Comparison of ENCODE assay signal across 8 mouse cellular contexts in the genomic region with DNA sequence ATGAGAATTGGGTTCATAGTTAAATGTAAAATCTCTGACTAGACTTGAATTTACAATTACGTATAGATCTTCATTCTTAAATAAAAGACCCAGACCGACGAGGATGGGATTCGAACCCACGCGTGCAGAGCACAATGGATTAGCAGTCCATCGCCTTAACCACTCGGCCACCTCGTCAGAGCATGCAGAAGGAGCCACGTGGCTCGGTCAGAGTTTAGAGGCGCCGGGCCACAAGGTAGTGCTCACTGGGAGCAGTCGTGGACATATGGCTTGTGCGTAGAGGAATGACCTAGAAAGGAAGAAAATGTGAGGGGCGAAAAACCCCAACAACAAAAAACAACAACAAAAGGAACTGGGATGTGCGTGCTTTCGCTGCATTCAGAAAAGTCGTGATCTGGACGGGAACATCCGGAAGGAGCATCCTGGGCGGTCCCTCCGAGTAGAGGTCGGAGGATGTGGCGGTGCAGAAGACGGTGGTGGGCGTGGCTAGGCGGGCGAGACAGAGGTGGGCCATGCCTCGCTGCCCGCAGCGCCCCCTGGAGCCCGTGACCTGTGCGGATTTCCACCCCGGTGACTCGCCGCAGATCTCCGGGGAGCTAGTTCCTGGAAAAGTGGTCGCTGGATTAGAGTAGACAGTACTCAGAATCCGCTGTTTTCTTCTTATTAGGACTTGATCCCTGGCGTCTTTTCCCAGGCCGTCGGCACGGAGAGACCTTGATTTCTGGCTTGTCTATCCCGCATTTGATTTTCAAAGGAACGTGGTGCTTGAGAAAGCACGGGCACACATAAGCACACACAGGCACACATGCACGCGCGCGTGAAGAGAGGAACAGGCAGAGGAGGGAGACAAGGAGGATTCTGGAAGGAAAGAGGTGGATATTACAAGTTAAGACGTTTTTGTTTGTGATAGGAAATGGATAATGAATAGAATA. TPM values are rescaled to one million over a fixed set of nuclear protein-coding genes. Genes with fewer than 3 reads are reported as not detected.
A peak's percentile ranks its signal among the peaks of the same experiment; 100 is the strongest.
DNase-seq lines count a peak whose midpoint lies in the region; ATAC-seq and TF ChIP-seq lines count a peak whose summit lies in the region.

No protein-coding gene starts in this region.

- peak overlapping the region; percentile 34 for H3K4me3 ChIP-seq in C2C12 (ENCODE audit: insufficient read depth, poor library complexity, severe bottlenecking)
- H3K4me3 ChIP-seq in heart, embryonic 11.5 days (ENCODE audit: low read depth, low read length), result peak overlapping the region; percentile 60
- H3K4me3 ChIP-seq in kidney, embryonic 15.5 days (replicated peaks), result peak overlapping the region; percentile 59

- H3K4me2 ChIP-seq in heart, embryonic 11.5 days, result peak overlapping the region; percentile 74
- H3K4me2 ChIP-seq in kidney, embryonic 15.5 days, result peak overlapping the region; percentile 69

- under 1% methylated on average over 52 of the region's 52 CpGs for WGBS in heart, embryonic 11.5 days (ENCODE audit: insufficient replicate concordance)
- WGBS in kidney, embryonic 15.5 days, result under 1% methylated on average over 52 of the region's 52 CpGs

- TF ChIP-seq CTCF in C2C12 (IDR thresholded peaks at IDR 0.05; ENCODE audit: control insufficient read depth, insufficient read depth, insufficient read length), result peak; percentile 91

- H3K27me3 ChIP-seq in C2C12 (ENCODE audit: control insufficient read depth, insufficient read depth, insufficient read length), result no peaks in the 10 kb centered on the region
- no peaks in the 10 kb centered on the region for H3K27me3 ChIP-seq in heart, embryonic 11.5 days (ENCODE audit: control insufficient read depth, insufficient read depth, low read length)
- no peaks in the 10 kb centered on the region for H3K27me3 ChIP-seq in kidney, embryonic 15.5 days

- H3K79me3 ChIP-seq in C2C12 (ENCODE audit: low read depth), result no peaks in the 10 kb centered on the region

- DNase-seq in brain, adult 2 months (ENCODE audit: low read depth, low spot score), result peak; percentile 92
- DNase-seq in liver, result peak; percentile 98
- peak; percentile 77 to 83 for DNase-seq in monocyte, adult 2 months (ENCODE audit: low read depth in 1 of 2, low spot score in 2 of 2)
- peak; percentile 84 to 89 for DNase-seq in spleen, postnatal 14 days (ENCODE audit: low spot score in 2 of 2)

- peak; percentile 97 for ATAC-seq in erythroblast, adult 5-6 weeks (replicated peaks; ENCODE audit: low FRiP score, poor library complexity, severe bottlenecking)
- ATAC-seq in heart, embryonic 11.5 days (replicated peaks; ENCODE audit: insufficient number of reproducible peaks, low FRiP score, low TSS enrichment), result peak; percentile 96
- peak; percentile 96 for ATAC-seq in kidney, embryonic 15.5 days (replicated peaks; ENCODE audit: low FRiP score)

- H3K9me3 ChIP-seq in heart, embryonic 11.5 days (replicated peaks; ENCODE audit: control insufficient read depth, low read length), result no peaks in the 10 kb centered on the region
- no peaks in the 10 kb centered on the region for H3K9me3 ChIP-seq in kidney, embryonic 15.5 days (replicated peaks)

- peak overlapping the region; percentile 75 for H3ac ChIP-seq in C2C12 (ENCODE audit: control insufficient read depth, insufficient read length, low read depth)

- H3K79me2 ChIP-seq in C2C12 (ENCODE audit: control insufficient read depth, insufficient read depth), result no peaks in the 10 kb centered on the region

- peak overlapping the region; percentile 85 for H3K27ac ChIP-seq in heart, embryonic 11.5 days (ENCODE audit: low read depth, low read length)
- peak overlapping the region; percentile 93 for H3K27ac ChIP-seq in kidney, embryonic 15.5 days

- peak overlapping the region; percentile 76 for H3K9ac ChIP-seq in heart, embryonic 11.5 days (ENCODE audit: low read depth, low read length)
- peak overlapping the region; percentile 60 for H3K9ac ChIP-seq in kidney, embryonic 15.5 days

- 0 out of 2 replicates have a peak, but pooled peaks cover 3% of the 10 kb centered on the region for H3K4me1 ChIP-seq in heart, embryonic 11.5 days (ENCODE audit: control insufficient read depth, insufficient read depth, low read length)
- H3K4me1 ChIP-seq in kidney, embryonic 15.5 days, result peaks cover 2% of the 10 kb centered on the region; the same call in 1 of the 2 replicates

- no peaks in the 10 kb centered on the region for H3K36me3 ChIP-seq in C2C12 (ENCODE audit: control insufficient read depth, insufficient read depth)
- H3K36me3 ChIP-seq in heart, embryonic 11.5 days (ENCODE audit: control insufficient read depth, insufficient read depth, low read length), result no peaks in the 10 kb centered on the region
- H3K36me3 ChIP-seq in kidney, embryonic 15.5 days, result no peaks in the 10 kb centered on the region

TF ChIP-seq in C2C12, 6 proteins besides CTCF, POLR2A, EP300 and RAD21:
- TF ChIP-seq MAX (IDR thresholded peaks at IDR 0.05) (peak; percentile 79), CEBPB (IDR thresholded peaks at IDR 0.05; ENCODE audit: low read depth) (no peak), MYOD1 (IDR thresholded peaks at IDR 0.05; ENCODE audit: control insufficient read depth, insufficient read length, low read depth) (no peak)

RNA-seq across cellular contexts. Expression of gene Hist1h2bj, which starts 7.8 kb away (rescaled TPM):
- polyA plus RNA-seq in C2C12 (2012; fragmentation: generic; extraction: Trizol), result 6.8 TPM
- 17.9 and 23.8 TPM in 2 replicates for total RNA-seq in erythroblast, adult 5-6 weeks (2015; ENCODE audit: low replicate concordance)
- total RNA-seq in erythroblast, adult 5-6 weeks (2017; ENCODE audit: low replicate concordance), result 272 and 275 TPM in 2 replicates
- polyA plus RNA-seq in heart, embryonic 11.5 days (2014; fragmentation: Nextera tagmentation; extraction: Ambion mirVana), result 2.7 and 7.5 TPM in 2 replicates
- 16.8 and 19.2 TPM in 2 replicates for polyA plus RNA-seq in kidney, embryonic 15.5 days (2015; fragmentation: Nextera tagmentation; extraction: Ambion mirVana)

RNA-seq across cellular contexts. Expression of gene Hist1h2ag, which starts 8.1 kb away (rescaled TPM):
- 9.8 TPM for polyA plus RNA-seq in C2C12 (2012; fragmentation: generic; extraction: Trizol)
- total RNA-seq in erythroblast, adult 5-6 weeks (2015; ENCODE audit: low replicate concordance), result 3.7 and 12.3 TPM in 2 replicates
- 705 and 715 TPM in 2 replicates for total RNA-seq in erythroblast, adult 5-6 weeks (2017; ENCODE audit: low replicate concordance)
- polyA plus RNA-seq in heart, embryonic 11.5 days (2014; fragmentation: Nextera tagmentation; extraction: Ambion mirVana), result 12.3 and 19.7 TPM in 2 replicates
- polyA plus RNA-seq in kidney, embryonic 15.5 days (2015; fragmentation: Nextera tagmentation; extraction: Ambion mirVana), result 59.1 and 68.1 TPM in 2 replicates

RNA-seq across cellular contexts. Expression of gene Hist1h4i, which starts 9.7 kb away (rescaled TPM):
- polyA plus RNA-seq in C2C12 (2012; fragmentation: generic; extraction: Trizol), result 31.8 TPM
- 32.4 and 38.2 TPM in 2 replicates for total RNA-seq in erythroblast, adult 5-6 weeks (2015; ENCODE audit: low replicate concordance)
- total RNA-seq in erythroblast, adult 5-6 weeks (2017; ENCODE audit: low replicate concordance), result 129 and 151 TPM in 2 replicates
- polyA plus RNA-seq in heart, embryonic 11.5 days (2014; fragmentation: Nextera tagmentation; extraction: Ambion mirVana), result 12.1 and 15.7 TPM in 2 replicates
- polyA plus RNA-seq in kidney, embryonic 15.5 days (2015; fragmentation: Nextera tagmentation; extraction: Ambion mirVana), result 30.5 and 31.4 TPM in 2 replicates

RNA-seq across cellular contexts. Expression of gene Hist1h2bk, which starts 15.2 kb away (rescaled TPM):
- 12.8 TPM for polyA plus RNA-seq in C2C12 (2012; fragmentation: generic; extraction: Trizol)
- 14.6 and 64.4 TPM in 2 replicates for total RNA-seq in erythroblast, adult 5-6 weeks (2015; ENCODE audit: low replicate concordance)
- 627 and 660 TPM in 2 replicates for total RNA-seq in erythroblast, adult 5-6 weeks (2017; ENCODE audit: low replicate concordance)
- 2.2 and 3.9 TPM in 2 replicates for polyA plus RNA-seq in heart, embryonic 11.5 days (2014; fragmentation: Nextera tagmentation; extraction: Ambion mirVana)
- polyA plus RNA-seq in kidney, embryonic 15.5 days (2015; fragmentation: Nextera tagmentation; extraction: Ambion mirVana), result 8.8 and 12.6 TPM in 2 replicates

RNA-seq across cellular contexts. Expression of gene Hist1h2ah, which starts 15.5 kb away (rescaled TPM):
- 9.5 TPM for polyA plus RNA-seq in C2C12 (2012; fragmentation: generic; extraction: Trizol)
- 2.5 TPM in 1 of 2 replicates, not detected in the other for total RNA-seq in erythroblast, adult 5-6 weeks (2015; ENCODE audit: low replicate concordance)
- total RNA-seq in erythroblast, adult 5-6 weeks (2017; ENCODE audit: low replicate concordance), result 462 and 930 TPM in 2 replicates
- 10.1 TPM in 1 of 2 replicates, not detected in the other for polyA plus RNA-seq in heart, embryonic 11.5 days (2014; fragmentation: Nextera tagmentation; extraction: Ambion mirVana)
- 9.8 and 11.2 TPM in 2 replicates for polyA plus RNA-seq in kidney, embryonic 15.5 days (2015; fragmentation: Nextera tagmentation; extraction: Ambion mirVana)

Comparison
In these comparisons a context has a peak if more than half of its experiments do, and no peak if none do; other contexts are left out.
1. Peak in every context shown above with its lines: DNase-seq, ATAC-seq, H3K4me3 ChIP-seq and H3K27ac ChIP-seq.